Mouse (Mus musculus) heart, postnatal 4 days (tissue): ENCODE measurements around the gene C2cd4d. TPM values are rescaled to one million over a fixed set of nuclear protein-coding genes. Genes with fewer than 3 reads are reported as not detected.

Experiments used
- total RNA-seq, 2 experiments: library from RNA; stranded (reverse); gene quantifications; 2 replicates each; pipeline ENCODE4 v1.2.3; 2021

The C2cd4d gene
- total RNA-seq, 2 experiments from 2014 or later = not detected

Other genes starting within 250 kb of the C2cd4d start
- gene Gm10696, start 184.2 kb upstream of the C2cd4d start, total RNA-seq = not detected
- gene Gm5286, start 165.7 kb upstream of the C2cd4d start, total RNA-seq = not detected
- gene Gm4778, start 98.4 kb upstream of the C2cd4d start, total RNA-seq = not detected
- 10 to 100 TPM; 12.7 to 13.5 TPM for gene Them4, start 52.3 kb upstream of the C2cd4d start, total RNA-seq
- not detected for gene Them5, start 20.3 kb upstream of the C2cd4d start, total RNA-seq
- 10 to 100 TPM; 17.7 to 18.1 TPM for gene Rorc, start 10.4 kb downstream of the C2cd4d start, total RNA-seq
- gene Lingo4, start 36.1 kb downstream of the C2cd4d start, total RNA-seq = under 1 TPM in 1 of 2 experiments, not detected in 1; 0.11 TPM
- 1 to 10 TPM; 5.8 to 7.2 TPM for gene Tdrkh, start 50.8 kb downstream of the C2cd4d start, total RNA-seq
- gene Mrpl9, start 80.9 kb downstream of the C2cd4d start, total RNA-seq = 10 to 100 TPM; 60.8 to 62.6 TPM
- gene Oaz3, start 81.5 kb downstream of the C2cd4d start, total RNA-seq = not detected
- under 1 TPM; 0.19 to 0.25 TPM for gene Celf3, start 115.9 kb downstream of the C2cd4d start, total RNA-seq
- 1 to 10 TPM; 1.3 to 2.5 TPM for gene Riiad1, start 117.9 kb downstream of the C2cd4d start, total RNA-seq
- 10 to 100 TPM; 31.8 to 31.9 TPM for gene Snx27, start 220.3 kb downstream of the C2cd4d start, total RNA-seq